ENCODE assay signal across 21 mouse cellular contexts in genomic region chr8:126869464-126869850, GRCm38 (mm10).
DNase-seq lines count a peak whose midpoint lies in the region; TF ChIP-seq lines count a peak whose summit lies in the region.
"Had no signal": no experiment of that assay in that cellular context is flagged by ENCODE, and none has a peak within 500 bp of the region (broad histone marks: within the 10 kb centered on the region; RNA-seq: fewer than 3 reads in every experiment).

No protein-coding gene starts in this region.

- intact Hi-C loops in heart, adult 2 months (cut with DNase I): no loop called here

- TF ChIP-seq EP300 in heart, adult 2 months (IDR thresholded peaks at IDR 0.05; ENCODE audit: insufficient read depth, low read depth, low read length): no peak

- no peaks in the 10 kb centered on the region for H3K36me3 ChIP-seq in heart, adult 2 months (ENCODE audit: control insufficient read depth, insufficient read depth, low read length)
- H3K36me3 ChIP-seq: embryonic facial prominence, embryonic 12.5 days; forebrain, embryonic 15.5 days; heart, embryonic 13.5 days; limb, embryonic 12.5 days had no signal

- no peaks in the 10 kb centered on the region for H3K79me2 ChIP-seq in heart, adult 2 months (replicated peaks; ENCODE audit: control insufficient read depth, insufficient read depth, low read length)

- 79% methylated on average over 1 of the region's 1 CpGs for WGBS in heart, adult 2 months

- H3K4me1 ChIP-seq in heart, adult 2 months (ENCODE audit: control insufficient read depth, insufficient read depth, low read length): peaks cover 3% of the 10 kb centered on the region
- 0 out of 2 replicates have a peak, but pooled peaks cover 4% of the 10 kb centered on the region for H3K4me1 ChIP-seq in brown adipose tissue, adult 24 weeks (ENCODE audit: control insufficient read depth, insufficient read depth, insufficient read length, low read length)
- H3K4me1 ChIP-seq: forebrain, embryonic 15.5 days had no signal

- TF ChIP-seq CTCF in heart, adult 2 months (IDR thresholded peaks at IDR 0.05): no peak

- H3K27me3 ChIP-seq in heart, adult 2 months (ENCODE audit: control insufficient read depth, insufficient read depth, low read length): no peaks in the 10 kb centered on the region
- H3K27me3 ChIP-seq: embryonic facial prominence, embryonic 12.5 days; forebrain, embryonic 15.5 days; heart, embryonic 13.5 days; limb, embryonic 12.5 days had no signal

- H3K27ac ChIP-seq in heart, adult 2 months: peak overlapping the region; percentile 28; the same call in 1 of the 2 replicates
- H3K27ac ChIP-seq in brown adipose tissue, adult 24 weeks (replicated peaks; ENCODE audit: low read depth, low read length): peak overlapping the region; percentile 73
- H3K27ac ChIP-seq: embryonic facial prominence, embryonic 12.5 days; forebrain, embryonic 15.5 days; heart, embryonic 13.5 days; hindbrain, embryonic 14.5 days; left cerebral cortex, adult 2 months; limb, embryonic 12.5 days had no signal

- no peak overlapping the region for H3K4me3 ChIP-seq in heart, adult 2 months
- no peak overlapping the region for H3K4me3 ChIP-seq in brown adipose tissue, adult 24 weeks (ENCODE audit: insufficient read depth, low read depth, low read length)
- H3K4me3 ChIP-seq: embryonic facial prominence, embryonic 12.5 days; forebrain, embryonic 15.5 days; heart, embryonic 13.5 days; left cerebral cortex, adult 2 months; limb, embryonic 12.5 days had no signal

- no peak for TF ChIP-seq POLR2A in heart, adult 2 months (IDR thresholded peaks at IDR 0.05; ENCODE audit: insufficient read depth, low read depth, low read length)

- no peak overlapping the region for H3K9ac ChIP-seq in heart, adult 2 months (ENCODE audit: low read depth, low read length)
- H3K9ac ChIP-seq: embryonic facial prominence, embryonic 12.5 days; forebrain, embryonic 15.5 days; heart, embryonic 13.5 days; hindbrain, embryonic 14.5 days; limb, embryonic 12.5 days; liver, postnatal 0 days had no signal

- no peak for DNase-seq in heart, adult 2 months
- DNase-seq in heart, adult 8-10 months (ENCODE audit: low spot score): no peak
- DNase-seq in lung, adult 18-20 months: peak; percentile 56 to 62
- no peak for DNase-seq in lung, postnatal 25 days (ENCODE audit: low spot score)
- no peak for DNase-seq in embryo, embryonic 11 days
- no peak for DNase-seq in adrenal gland, adult 2 months
- DNase-seq: adrenal gland, postnatal 25 days; cerebellum, adult 8-10 months; cerebellum, postnatal 25 days; heart, postnatal 10 days; liver, postnatal 0 days; midbrain, embryonic 14.5 days; thymus, adult 2 months; thymus, postnatal 36 days had no signal

Comparison
In these comparisons a context has a peak if more than half of its experiments do, and no peak if none do; other contexts are left out.
1. DNase-seq: peak in lung, adult 18-20 months (2 of 2); none in heart, adult 2 months (0 of 2), heart, adult 8-10 months (single experiment), lung, postnatal 25 days (single experiment), embryo, embryonic 11 days (single experiment) and adrenal gland, adult 2 months (single experiment).